8 mouse cellular contexts compared by ENCODE assay signal in genomic region chr2:156839319-156840191, GRCm38 (mm10). TPM values are rescaled to one million over a fixed set of nuclear protein-coding genes. Genes with fewer than 3 reads are reported as not detected.
A peak's percentile ranks its signal among the peaks of the same experiment; 100 is the strongest.
DNase-seq lines count a peak whose midpoint lies in the region; ATAC-seq and TF ChIP-seq lines count a peak whose summit lies in the region.

Gene Tgif2, plus strand, starts transcription at chr2:156840007.

- H3K27ac ChIP-seq in forebrain, embryonic 13.5 days, result peak within 1 kb of the TSS; percentile 82
- H3K27ac ChIP-seq in hindbrain, embryonic 13.5 days, result peak within 1 kb of the TSS; percentile 85
- peak within 1 kb of the TSS; percentile 47; the same call in 1 of the 2 replicates for H3K27ac ChIP-seq in midbrain, postnatal 0 days (ENCODE audit: low read depth, low read length)

- no peak for TF ChIP-seq CTCF in midbrain, postnatal 0 days (IDR thresholded peaks at IDR 0.05)

- H3K4me3 ChIP-seq in forebrain, embryonic 13.5 days, result peak within 1 kb of the TSS; percentile 57
- H3K4me3 ChIP-seq in hindbrain, embryonic 13.5 days, result peak within 1 kb of the TSS; percentile 65
- H3K4me3 ChIP-seq in midbrain, postnatal 0 days (ENCODE audit: low read depth, low read length), result peak within 1 kb of the TSS; percentile 57

- H3K9ac ChIP-seq in forebrain, embryonic 13.5 days, result peak within 1 kb of the TSS; percentile 76
- peak within 1 kb of the TSS; percentile 77 for H3K9ac ChIP-seq in hindbrain, embryonic 13.5 days
- H3K9ac ChIP-seq in midbrain, postnatal 0 days (replicated peaks; ENCODE audit: low read length, poor library complexity, severe bottlenecking), result peak within 1 kb of the TSS; percentile 48

- WGBS in forebrain, embryonic 13.5 days, result 2% methylated on average over 50 of the region's 61 CpGs
- 1% methylated on average over 57 of the region's 61 CpGs for WGBS in hindbrain, embryonic 13.5 days
- WGBS in midbrain, postnatal 0 days, result 7% methylated on average over 37 of the region's 61 CpGs

- no peaks in the 10 kb centered on the region for H3K27me3 ChIP-seq in forebrain, embryonic 13.5 days
- peaks cover 36% of the 10 kb centered on the region for H3K27me3 ChIP-seq in hindbrain, embryonic 13.5 days
- H3K27me3 ChIP-seq in midbrain, postnatal 0 days (ENCODE audit: insufficient read depth, low read length), result peaks cover 22% of the 10 kb centered on the region

- peak; percentile 81 for ATAC-seq in forebrain, embryonic 13.5 days
- peak; percentile 78 for ATAC-seq in hindbrain, embryonic 13.5 days (ENCODE audit: low FRiP score)
- ATAC-seq in midbrain, postnatal 0 days (ENCODE audit: low FRiP score), result peak; percentile 52

- H3K4me2 ChIP-seq in forebrain, embryonic 13.5 days, result peak within 1 kb of the TSS; percentile 83
- peak within 1 kb of the TSS; percentile 97 for H3K4me2 ChIP-seq in hindbrain, embryonic 13.5 days
- peak within 1 kb of the TSS; percentile 100 for H3K4me2 ChIP-seq in midbrain, postnatal 0 days (ENCODE audit: low read depth, low read length, poor library complexity, severe bottlenecking)

- DNase-seq in CD4-positive, CD25-positive, alpha-beta regulatory T cell, adult 2 months (ENCODE audit: low read depth, low spot score), result peak; percentile 93
- peak; percentile 50 to 80 for DNase-seq in adrenal gland, adult (ENCODE audit: inconsistent age in 2 of 2, low spot score in 1 of 2)
- DNase-seq in liver (peak; percentile 90), adipocyte (ENCODE audit: low spot score) (no peak)
- peak; percentile 80 for DNase-seq in midbrain, postnatal 0 days (ENCODE audit: low spot score)
- peak; percentile 93 for DNase-seq in testis, postnatal 10 days (ENCODE audit: low spot score)

- peaks cover 12% of the 10 kb centered on the region; the same call in 1 of the 2 replicates for H3K36me3 ChIP-seq in forebrain, embryonic 13.5 days (ENCODE audit: poor library complexity, severe bottlenecking)
- H3K36me3 ChIP-seq in hindbrain, embryonic 13.5 days, result no peaks in the 10 kb centered on the region
- no peaks in the 10 kb centered on the region for H3K36me3 ChIP-seq in midbrain, postnatal 0 days (ENCODE audit: insufficient read depth, low read length)

- no peaks in the 10 kb centered on the region for H3K9me3 ChIP-seq in forebrain, embryonic 13.5 days (replicated peaks)
- H3K9me3 ChIP-seq in hindbrain, embryonic 13.5 days, result no peaks in the 10 kb centered on the region
- no peaks in the 10 kb centered on the region for H3K9me3 ChIP-seq in midbrain, postnatal 0 days (ENCODE audit: low read length)

- H3K4me1 ChIP-seq in forebrain, embryonic 13.5 days, result peaks cover 51% of the 10 kb centered on the region
- peaks cover 50% of the 10 kb centered on the region for H3K4me1 ChIP-seq in hindbrain, embryonic 13.5 days (replicated peaks)
- H3K4me1 ChIP-seq in midbrain, postnatal 0 days (ENCODE audit: insufficient read depth, low read length), result peaks cover 7% of the 10 kb centered on the region; the same call in 1 of the 2 replicates

RNA-seq across cellular contexts. Expression of gene Tgif2, which starts in this region (rescaled TPM):
- polyA plus RNA-seq in forebrain, embryonic 13.5 days (2015; fragmentation: Nextera tagmentation; extraction: Ambion mirVana), result 63.3 and 73.3 TPM in 2 replicates
- polyA plus RNA-seq in hindbrain, embryonic 13.5 days (2015; fragmentation: Nextera tagmentation; extraction: Ambion mirVana), result 25.7 and 28.6 TPM in 2 replicates
- total RNA-seq in midbrain, postnatal 0 days (2014; rRNA removed), result 8.6 and 10.8 TPM in 2 replicates
- 6.9 and 8.2 TPM in 2 replicates for polyA plus RNA-seq in midbrain, postnatal 0 days (2015; fragmentation: Nextera tagmentation; extraction: Ambion mirVana)
